Mouse (Mus musculus) mesoderm, embryonic 11.5 days (tissue): ENCODE data around the gene Itprid1.
A peak's percentile ranks its signal among the peaks of the same experiment; 100 is the strongest.

Experiments
- DNase-seq: peaks from one replicate; pipeline ENCODE4 v3.0.0-alpha.2; 2012; ENCODE audit warnings: low read depth, low spot score

Gene Itprid1

DNA sequence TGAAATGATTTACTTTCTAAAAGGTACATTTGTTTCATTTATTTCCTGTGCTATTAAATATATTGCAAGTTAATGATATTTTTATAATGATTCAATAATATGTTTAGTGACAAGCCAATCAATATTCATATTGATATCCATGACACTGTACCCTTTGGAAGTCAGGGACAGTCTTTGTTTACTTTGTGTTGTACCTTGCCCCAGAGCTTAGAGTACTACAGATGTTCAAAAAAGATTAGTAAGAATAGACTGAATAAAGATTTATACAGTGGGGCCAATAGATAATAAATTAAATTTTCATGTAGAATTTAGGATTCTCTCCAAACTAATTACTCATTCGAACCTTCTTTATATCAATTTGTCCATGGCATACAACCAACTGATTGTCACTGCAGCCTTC, 50.9 kb downstream of the Itprid1 start:
- no peak for DNase-seq

DNA sequence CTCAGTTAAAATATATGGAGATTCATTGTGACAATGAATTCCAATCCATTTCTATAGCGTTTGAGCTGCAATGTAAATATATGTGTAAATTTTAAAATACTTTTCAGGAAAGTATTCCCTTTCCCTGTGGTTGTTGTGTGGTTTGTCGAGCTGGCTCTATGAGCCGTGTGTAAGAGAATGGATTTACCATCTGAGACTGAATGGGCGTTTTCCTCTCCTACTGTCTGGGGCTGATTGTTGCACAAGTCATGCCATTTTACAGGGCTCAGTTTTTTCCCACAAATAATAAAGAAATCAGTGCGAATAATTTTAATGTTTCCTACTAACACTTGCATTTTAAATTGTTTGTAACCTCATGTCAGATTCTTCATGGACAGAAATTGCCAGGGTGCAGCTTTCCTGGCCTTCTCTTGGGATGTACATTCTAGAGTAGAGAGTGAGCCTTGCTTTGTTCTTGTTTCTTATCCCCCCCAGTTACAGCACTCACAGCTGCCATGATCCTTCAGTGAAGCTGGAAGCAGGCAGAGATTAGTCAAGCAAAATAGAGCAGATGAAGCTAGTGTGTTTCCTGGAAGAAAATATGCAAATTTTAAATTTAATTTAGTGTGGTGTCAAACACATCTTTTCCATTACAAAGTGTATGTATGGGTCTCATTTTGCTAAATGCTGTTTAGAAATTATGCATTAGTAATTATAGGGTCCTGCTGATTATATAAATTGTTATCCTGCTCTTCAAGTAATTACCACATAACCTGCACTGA, 65.1 kb downstream of the Itprid1 start:
- DNase-seq = no peak

- DNase-seq = no peak
These were observed 65.6 kb downstream of the Itprid1 start for GRCm38 (mm10) chr6:55902329-55902605.

DNA sequence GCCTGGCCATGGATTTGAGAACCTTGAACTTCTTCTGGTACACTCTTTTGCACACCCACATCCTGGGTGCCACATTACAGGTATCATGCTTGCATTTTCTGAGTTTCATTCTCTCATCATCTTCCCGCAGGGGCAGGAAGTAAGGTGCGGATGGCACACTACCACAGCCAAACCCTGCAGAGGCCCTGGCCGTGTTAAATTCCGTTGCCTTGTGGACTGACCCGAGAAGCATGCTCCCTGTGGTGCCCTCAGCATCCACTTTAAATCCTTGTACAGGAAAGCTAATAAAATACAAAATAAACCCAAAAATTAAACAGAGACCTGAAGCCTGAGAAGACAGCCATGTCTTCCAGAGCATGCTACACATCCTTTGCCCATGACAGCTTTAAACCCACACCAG, 82.5 kb downstream of the Itprid1 start:
- no peak for DNase-seq

GRCm38 (mm10) chr6:55920282-55920720, 83.6 kb downstream of the Itprid1 start:
- DNase-seq = peak; percentile 2

- no peak for DNase-seq
These were observed 84.4 kb downstream of the Itprid1 start for GRCm38 (mm10) chr6:55920866-55921630.

DNA sequence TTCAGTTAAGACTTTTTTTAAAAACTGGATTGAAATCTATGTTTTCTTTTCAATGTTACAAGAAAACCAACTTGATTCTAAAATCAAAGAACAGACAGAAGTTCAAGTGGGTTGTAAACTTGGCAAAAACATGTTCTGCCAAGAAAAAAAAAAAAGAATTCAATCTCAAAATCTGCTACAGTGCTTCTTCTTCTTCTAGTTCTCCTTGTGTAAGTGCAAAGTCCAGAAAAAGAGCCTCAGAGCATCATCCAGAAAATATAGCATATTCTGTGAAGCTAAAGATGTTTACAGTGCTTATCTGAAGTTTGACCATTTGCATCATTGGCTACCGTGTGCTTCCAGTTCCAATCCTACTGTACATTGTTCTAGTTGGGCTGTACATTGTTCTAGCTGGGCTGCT, 108.0 kb downstream of the Itprid1 start:
- no peak for DNase-seq

GRCm38 (mm10) chr6:55950345-55951110, 113.8 kb downstream of the Itprid1 start:
- peak; percentile 72 for DNase-seq

- peak; percentile 37 for DNase-seq
These were observed 136.3 kb downstream of the Itprid1 start for GRCm38 (mm10) chr6:55972998-55973397.

GRCm38 (mm10) chr6:55979766-55980165, 143.1 kb downstream of the Itprid1 start:
- no peak for DNase-seq

DNA sequence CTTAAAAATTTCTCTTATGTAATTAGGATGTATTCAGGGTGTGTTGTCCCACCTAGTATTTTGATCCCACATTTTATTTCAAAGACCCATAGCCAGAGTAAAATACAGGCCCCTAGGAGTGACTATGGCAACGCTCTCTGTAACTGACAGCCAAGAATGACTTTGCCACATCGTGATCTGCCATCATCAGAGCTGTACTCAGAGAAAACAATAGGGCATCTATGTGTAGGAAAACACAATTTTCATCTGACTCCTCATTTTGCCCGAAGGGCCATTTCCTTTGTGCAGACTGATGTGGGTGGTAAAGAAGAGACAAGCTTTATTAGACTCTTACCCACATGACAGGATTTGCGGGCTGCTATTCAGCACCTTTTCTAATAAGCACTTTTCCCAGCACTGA, 172.0 kb downstream of the Itprid1 start:
- no peak for DNase-seq

DNA sequence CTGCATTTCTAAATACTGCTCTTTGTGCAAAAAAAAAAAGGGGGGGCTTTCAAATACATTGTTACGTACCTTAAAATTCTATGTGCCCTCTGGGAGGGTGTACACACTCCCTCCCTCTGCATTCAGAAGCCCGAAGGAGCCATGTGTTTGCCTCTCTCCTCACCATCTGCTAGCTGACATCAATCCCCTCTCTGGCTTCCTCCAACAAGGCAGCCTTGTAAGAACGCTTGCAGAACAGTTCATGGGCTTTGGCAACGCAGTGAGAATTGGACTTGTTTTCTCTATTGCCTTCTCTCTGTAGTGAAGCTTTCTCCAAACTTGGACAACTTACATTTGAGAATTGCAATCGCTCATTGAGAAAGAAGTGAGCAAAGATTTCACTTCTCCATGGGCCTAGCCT, 175.7 kb downstream of the Itprid1 start:
- DNase-seq = no peak

GRCm38 (mm10) chr6:56017291-56017994, 180.7 kb downstream of the Itprid1 start, which contains the start of gene Ppp1r17:
Gene Ppp1r17 (plus strand): TSS chr6:56017497.
- peak; percentile 62 for DNase-seq

DNA sequence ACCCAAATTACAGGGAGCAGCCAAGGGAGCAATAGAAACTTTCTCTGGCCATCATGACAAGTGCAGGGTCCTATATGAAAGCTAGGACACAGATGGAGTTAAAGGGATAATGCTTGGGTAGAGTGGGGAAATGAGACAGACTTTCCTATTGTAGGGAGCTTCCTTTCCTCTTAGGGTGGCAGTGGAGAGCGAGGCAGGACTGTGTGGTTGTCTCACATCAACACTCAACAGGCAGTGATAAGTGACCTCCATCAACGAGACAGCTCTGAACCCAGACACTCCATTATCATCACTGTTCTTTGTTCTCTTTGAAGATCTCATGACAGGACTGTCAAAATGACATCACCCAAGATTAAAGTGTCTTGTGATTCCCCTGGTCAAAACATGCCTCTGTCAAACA, 182.9 kb downstream of the Itprid1 start:
- DNase-seq = no peak

DNA sequence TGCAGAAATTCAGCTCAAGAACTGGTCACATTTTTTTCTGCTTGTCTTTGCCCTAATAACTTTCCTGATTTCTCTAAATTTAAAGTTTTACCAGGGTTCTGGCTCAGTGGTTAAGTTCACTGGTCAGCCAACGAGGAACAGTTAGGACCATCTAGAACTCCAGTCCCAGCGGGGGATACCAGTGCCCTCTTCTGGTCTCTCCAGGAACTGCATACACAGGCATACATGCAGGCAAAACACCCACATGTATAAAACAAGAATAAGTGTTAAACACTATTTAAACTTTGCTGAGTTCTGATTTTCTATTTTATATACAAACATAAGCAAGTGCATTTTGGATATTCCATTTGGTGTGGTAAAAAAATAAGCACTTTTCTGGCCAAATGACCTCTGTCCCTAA, 188.8 kb downstream of the Itprid1 start:
- DNase-seq = no peak

DNA sequence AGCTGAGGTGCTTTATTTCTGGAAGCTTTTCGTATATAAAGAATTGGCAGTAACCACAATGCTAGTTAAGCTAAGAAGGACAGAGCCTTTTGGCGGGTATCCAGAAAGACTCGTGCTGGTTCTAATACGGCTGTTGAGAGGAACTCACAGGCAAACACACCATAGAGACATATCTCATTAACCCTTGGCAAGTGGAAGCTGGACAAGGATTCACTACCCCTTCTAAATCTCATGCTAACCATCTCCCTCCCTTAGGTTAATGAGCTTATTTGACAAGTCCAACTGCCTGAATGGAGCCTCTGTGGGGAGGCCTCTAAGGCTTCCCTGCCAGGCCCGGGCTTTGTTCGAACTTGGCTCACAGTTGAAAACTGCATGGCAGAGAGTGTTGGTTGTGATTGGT, 190.6 kb downstream of the Itprid1 start:
- no peak for DNase-seq

DNA sequence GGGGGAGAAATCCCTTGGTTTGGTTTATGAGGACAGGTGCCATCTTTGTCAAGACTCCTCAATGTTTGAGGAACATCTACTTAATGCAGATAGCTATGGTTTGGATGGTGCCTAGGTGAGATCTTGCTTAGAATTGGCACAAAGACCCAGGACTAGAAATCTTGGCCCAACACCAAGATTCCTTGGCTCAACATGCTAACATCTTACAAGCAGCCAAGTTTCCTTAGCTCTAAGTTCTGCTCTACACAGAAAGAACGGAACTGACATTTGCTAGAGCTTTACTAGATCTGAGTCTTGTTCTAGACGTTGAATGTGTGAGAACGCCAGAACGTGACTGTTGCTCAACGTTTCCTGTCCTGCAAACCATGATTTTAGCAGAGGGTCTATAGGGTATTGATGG, 191.3 kb downstream of the Itprid1 start:
- DNase-seq = no peak
